Mouse (Mus musculus) layer of hippocampus, adult 2 months (tissue): ENCODE data around the gene Wdfy2. TPM values are rescaled to one million over a fixed set of nuclear protein-coding genes. Genes with fewer than 3 reads are reported as not detected.

Experiments
- DNase-seq, 2 experiments: peaks; one replicate each; pipeline ENCODE4 v3.0.0; 2022; ENCODE audit warnings: low spot score in 2 of 2
- H3K27ac ChIP-seq: fragments of 200-600 bp; 2 replicates; pipeline ENCODE4 v1.8.1; 2022
- H3K4me3 ChIP-seq: fragments of 200-600 bp; 2 replicates; pipeline ENCODE4 v1.8.1; 2022; ENCODE audit warnings: mild to moderate bottlenecking
- CTCF ChIP-seq: fragments of 200-600 bp; conservative IDR thresholded peaks from 2 replicates; pipeline ENCODE4 v1.8.1; 2022; ENCODE audit warnings: antibody characterized with exemption, mild to moderate bottlenecking, moderate library complexity
- total RNA-seq, 2 experiments: library from RNA; stranded (reverse); gene quantifications; 2 replicates each; pipeline ENCODE4 v1.2.3; 2021

Gene Wdfy2
- total RNA-seq, 2 experiments from 2014 or later: 15.2 to 16.5 TPM

DNA sequence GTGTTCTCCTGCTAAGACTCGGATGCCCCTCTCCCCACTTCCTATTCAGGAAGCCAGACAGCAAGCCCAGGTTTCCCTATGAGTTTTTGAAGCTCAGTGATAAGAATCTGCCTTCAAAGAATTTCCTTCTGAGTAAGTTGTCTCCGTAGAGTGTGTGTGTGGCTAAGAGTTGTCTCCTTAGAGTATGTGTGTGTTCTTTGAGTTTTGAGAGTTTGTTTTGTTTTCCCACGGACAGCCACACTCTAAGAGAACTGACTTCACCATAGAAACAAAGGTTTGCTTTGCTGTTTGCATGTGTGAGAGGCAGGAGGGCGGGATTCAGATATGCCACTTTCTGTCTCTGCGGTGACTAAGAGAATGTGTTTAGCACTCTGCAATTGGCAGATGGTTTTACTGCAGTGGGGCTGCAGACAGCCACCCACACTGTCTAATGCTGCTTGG is 90.6 kb downstream of the Wdfy2 start:
- DNase-seq: peak; percentile 49 to 62
- TF ChIP-seq CTCF: no peak

DNA sequence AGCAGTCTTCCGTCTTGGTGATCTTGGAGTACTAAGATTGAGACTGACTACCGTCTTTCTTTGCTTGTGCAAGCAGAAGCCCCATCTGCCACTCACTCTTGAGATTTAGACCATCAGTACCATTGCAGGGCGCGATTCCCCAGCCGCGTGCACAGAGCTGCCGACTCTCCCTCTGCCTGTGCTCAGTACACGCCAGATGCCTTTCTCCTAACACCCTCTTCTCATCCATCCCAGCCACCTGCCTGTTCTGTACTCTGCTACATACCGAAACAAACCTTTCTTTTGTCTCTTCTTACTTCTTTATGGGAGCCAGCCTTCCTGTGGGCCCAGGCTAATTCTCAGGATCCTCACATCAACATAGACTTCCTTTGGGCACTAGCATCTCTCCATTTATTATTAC is 97.9 kb downstream of the Wdfy2 start:
- peak; percentile 22 to 26 for DNase-seq
- peak overlapping the region; percentile 70 for H3K27ac ChIP-seq
- H3K4me3 ChIP-seq: no peak overlapping the region
- TF ChIP-seq CTCF: no peak

More for the DNA sequence above, 90.6 kb downstream of the Wdfy2 start:
- peak overlapping the region; percentile 56 for H3K27ac ChIP-seq
- H3K4me3 ChIP-seq: no peak overlapping the region

DNA sequence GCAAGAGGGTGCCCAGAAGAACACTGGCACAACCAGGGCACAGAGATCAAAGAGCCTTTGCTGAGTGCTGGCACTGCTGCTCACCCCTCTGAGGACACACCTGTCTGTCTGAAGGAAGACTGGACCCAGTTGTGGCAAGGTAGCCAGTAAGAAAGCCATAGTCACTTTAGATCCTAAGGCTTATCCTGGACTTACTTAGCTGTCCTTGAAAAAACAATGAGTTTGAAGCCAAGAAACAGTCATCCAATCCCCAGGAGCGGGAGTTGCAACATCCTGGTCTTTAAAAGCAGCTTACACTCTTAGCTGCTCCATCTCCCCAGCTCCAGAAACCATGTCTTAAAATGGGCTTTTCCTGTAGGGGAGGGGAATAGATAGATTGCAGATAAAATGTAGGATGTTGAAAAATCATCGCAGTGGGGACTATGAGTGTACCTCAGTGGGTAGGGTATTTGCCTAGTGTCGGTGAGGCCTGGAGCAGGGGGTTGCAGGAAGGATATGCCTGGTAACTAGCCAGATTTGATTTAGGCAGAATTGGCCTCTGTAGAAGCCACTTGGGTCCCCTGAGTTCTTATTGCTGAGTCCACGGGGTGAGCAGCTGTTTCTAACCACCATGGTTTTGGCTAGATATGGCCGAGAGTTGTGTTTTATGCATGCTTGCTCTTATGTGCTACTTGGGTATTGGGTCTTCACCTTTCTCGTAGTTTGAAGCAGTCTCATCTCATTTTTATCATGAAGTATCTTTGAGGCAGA is 99.3 kb downstream of the Wdfy2 start:
- Histone ChIP-seq H3K27ac (peak overlapping the region; percentile 18; the same call in 1 of the 2 replicates), H3K4me3 (no peak overlapping the region)
- DNase-seq: no peak
- TF ChIP-seq CTCF: no peak

DNA sequence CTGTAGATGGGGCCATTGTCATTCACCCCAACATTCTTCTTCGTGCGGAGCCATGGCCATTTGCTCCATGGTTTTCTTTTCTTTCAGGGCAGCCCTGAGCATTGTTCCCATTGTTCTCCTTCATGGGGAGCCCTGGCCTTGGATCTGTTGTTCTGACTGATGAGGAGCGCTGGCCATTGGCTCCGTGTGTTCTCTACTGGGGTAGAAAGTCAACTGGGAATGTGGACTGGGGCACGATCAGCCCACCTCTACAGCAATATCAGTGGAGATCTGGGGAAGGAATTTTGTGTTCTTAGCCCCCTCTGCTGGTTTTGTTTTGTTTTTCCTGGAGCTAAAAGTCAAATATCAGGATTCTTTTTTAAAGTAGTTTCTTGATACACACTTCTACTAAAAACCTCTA is 100.2 kb downstream of the Wdfy2 start:
- H3K27ac ChIP-seq: peak overlapping the region; percentile 28; the same call in 1 of the 2 replicates
- peak; percentile 79 for TF ChIP-seq CTCF
- no peak overlapping the region; the same call in 1 of the 2 replicates for H3K4me3 ChIP-seq
- peak; percentile 21 to 56 for DNase-seq

DNA sequence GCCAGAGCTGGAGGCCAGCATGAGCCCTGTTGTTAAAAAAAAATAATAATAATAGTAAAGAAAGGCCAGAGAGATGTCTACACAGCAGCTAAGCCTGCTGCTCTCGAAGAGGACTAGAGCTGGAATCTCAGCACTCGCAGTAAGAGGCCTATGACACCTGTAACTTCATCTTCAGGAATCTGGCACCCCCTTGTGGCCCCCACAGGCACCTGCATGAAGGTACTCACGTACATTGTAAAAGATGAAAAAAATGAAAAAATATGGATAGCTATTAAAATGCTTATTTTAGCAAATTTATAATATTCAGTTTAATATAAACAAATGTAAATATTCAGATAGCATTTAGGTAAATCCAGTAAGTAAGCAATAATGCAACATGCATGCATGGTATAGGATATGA is 102.0 kb downstream of the Wdfy2 start:
- Histone ChIP-seq H3K4me3 (no peak overlapping the region), H3K27ac (no peak overlapping the region)
- TF ChIP-seq CTCF: peak; percentile 62
- no peak for DNase-seq

DNA sequence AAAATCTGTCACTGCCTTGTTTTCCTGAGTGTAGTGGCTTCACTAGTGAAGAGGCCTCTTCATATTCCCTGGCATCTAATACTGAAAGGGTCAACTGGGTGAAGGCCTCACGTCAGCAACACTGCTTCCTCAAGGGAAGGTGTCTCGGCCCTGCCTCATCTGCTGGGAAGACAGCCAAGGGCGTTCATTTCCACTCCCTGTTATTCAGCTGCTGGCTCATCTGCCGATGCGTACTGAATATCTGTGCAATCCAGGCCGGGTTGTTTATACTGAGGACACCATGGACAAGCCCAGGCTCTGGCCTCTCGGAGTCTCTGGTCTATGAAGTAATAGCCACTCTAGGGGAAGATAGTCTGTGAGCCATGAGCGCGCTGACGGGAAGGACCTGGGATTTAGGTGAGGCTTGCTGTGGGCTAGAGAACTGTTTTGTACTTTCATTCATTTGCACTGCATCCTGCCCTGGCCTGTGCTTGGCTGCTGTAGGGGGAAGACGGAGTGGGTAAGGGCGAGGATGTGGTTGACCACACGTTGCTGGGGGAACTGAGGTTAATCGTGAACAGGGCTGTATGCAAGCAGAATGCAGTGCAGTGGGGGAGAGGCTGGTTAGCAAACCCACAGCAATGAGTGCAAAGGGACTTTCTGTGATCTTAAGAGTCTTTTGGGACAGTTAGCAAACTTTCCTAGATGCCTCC is 103.1 kb downstream of the Wdfy2 start:
- 0 out of 2 replicates have a peak overlapping the region, but pooled peaks have one; percentile 40 for H3K27ac ChIP-seq
- no peak overlapping the region for H3K4me3 ChIP-seq
- no peak for DNase-seq
- no peak for TF ChIP-seq CTCF

DNA sequence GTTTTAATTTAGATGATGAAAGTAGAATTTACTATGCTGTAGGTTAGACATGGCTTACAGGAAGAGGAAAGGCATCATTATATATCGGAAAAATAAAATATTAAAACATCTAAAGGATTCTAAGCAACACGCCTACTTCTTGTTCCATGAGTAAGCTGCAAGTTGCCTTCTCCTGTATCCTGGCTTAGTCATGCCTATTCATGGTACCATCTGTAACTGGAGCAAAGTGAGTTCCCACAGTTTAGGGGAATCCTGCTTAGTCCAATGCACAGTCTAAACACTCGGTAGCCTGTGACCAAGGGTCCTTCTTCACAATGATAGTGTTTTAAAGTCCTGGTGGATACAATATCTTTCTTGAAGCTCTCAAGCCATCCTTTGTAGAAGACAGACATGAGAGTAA is 109.3 kb downstream of the Wdfy2 start:
- TF ChIP-seq CTCF: no peak
- no peak for DNase-seq
- H3K4me3 ChIP-seq: no peak overlapping the region

DNA sequence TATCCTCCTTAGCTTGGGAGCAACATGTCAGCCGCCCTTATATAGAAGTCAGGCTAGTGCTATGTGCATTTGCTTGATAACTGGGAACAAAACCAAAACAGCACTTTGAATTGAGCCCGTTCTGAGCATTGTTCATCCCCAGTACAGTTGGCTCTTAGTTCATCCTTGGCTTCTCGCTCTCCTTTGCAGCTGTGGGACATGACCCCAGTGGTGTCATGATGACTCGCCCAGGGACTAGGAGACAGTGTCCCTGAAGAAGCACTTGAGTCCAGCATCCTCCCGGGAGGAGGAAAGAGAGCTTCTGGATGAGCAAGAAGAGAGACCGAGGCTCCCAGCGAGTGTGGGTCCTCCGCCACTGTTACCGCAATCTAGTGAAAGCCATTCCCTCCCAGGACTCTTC is 118.6 kb downstream of the Wdfy2 start:
- Histone ChIP-seq H3K4me3 (no peak overlapping the region), H3K27ac (peak overlapping the region; percentile 23; the same call in 1 of the 2 replicates)
- TF ChIP-seq CTCF: no peak
- no peak for DNase-seq

More for the DNA sequence above, 109.3 kb downstream of the Wdfy2 start:
- no peak overlapping the region for H3K27ac ChIP-seq

DNA sequence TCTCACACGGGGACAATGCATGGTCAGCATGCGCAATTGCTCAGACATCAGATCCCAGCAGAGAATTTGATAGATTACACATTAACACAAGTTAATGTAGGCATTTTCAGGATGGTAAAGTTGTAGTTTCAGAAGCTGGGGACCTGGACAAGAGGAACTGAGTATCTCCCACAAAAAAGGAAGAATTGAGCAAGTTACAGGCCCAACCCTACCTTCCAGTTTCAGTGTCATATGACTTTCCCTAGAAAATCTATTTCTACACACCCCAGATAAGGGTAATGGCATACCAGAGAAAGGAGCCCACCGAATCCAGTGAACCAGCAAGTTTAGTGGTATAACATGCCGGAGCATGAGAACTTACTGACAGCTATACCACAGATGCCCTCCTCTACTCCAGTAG is 126.2 kb downstream of the Wdfy2 start:
- no peak overlapping the region for H3K27ac ChIP-seq
- no peak overlapping the region for H3K4me3 ChIP-seq
- no peak for DNase-seq
- TF ChIP-seq CTCF: no peak

DNA sequence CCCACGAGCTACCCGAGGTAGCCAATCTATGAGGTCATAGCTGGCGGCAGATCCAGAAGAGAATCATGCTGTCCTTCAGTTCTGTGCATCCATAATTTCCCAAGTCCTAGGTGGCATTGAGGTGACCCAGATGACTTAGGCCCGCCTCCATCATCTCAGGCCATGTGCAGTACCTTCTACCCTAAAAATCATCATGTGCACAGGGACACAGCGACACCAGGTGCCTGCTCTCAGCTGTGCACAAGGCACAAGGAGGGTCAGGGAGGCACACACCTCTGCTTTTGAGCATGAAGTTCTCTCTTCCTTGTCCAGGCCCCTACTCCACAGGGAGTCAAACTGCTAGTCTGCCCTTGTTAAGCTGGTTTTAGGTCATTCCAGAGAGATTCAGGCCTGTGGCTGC is 127.9 kb downstream of the Wdfy2 start:
- H3K4me3 ChIP-seq: no peak overlapping the region
- H3K27ac ChIP-seq: no peak overlapping the region
- no peak for DNase-seq
- peak; percentile 12; the same call in 1 of the 2 replicates for TF ChIP-seq CTCF

DNA sequence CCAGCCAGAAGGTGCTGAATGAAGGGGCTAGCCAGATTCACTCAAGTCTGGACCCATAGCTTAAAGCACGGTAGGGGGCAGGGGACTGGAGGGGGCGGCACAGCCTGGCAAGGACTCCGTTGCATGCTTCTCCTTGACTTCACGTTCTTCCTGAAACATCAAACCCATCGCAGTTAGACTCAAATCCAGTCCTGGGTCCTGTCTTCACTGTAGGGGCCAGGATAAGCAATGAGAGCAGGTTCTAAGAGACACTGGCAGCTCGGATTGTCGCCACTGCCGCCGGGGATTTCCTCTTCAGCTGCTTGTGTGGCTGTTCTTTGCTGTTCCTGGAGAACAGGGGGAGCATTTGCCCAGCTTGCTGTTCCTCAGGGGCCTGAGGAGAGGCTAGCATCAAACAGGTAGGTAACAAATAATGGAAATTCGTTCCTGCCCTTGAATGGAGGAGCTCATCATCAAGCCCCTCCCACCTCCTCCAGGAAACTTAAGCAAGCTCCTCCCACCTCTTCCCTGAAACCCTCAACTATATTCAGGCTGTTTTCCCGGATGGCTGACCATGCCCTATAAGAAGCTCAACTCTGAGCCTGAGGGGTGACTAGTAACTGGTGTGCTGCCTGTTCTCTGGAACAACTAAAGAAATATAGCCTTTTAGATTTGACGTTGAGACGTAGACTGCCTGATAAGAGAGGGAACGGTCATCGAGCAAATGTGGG is 128.5 kb downstream of the Wdfy2 start:
- peak overlapping the region; percentile 20; the same call in 1 of the 2 replicates for H3K4me3 ChIP-seq
- no peak overlapping the region for H3K27ac ChIP-seq
- TF ChIP-seq CTCF: no peak
- DNase-seq: no peak

DNA sequence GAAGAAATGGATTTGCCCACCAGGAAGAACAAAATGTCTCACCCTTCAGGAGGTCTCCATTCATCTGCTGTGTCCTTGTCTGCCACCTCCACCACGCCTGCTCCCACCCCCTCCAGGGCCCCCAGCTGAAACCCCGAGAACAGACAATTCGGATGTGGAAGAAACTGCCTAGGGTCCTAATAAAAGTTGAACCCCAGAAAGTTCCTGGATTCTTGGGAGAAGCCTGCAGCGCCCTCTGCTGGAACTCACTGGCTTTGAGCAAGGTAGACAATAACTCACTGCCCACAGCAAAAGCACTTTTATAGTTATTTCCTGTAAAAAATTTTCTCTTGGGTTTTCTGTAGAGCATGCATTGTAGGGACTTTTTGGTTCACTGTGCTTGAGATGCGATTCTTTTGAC is 137.6 kb downstream of the Wdfy2 start:
- no peak overlapping the region; the same call in 1 of the 2 replicates for H3K4me3 ChIP-seq
- peak; percentile 92 for TF ChIP-seq CTCF

DNA sequence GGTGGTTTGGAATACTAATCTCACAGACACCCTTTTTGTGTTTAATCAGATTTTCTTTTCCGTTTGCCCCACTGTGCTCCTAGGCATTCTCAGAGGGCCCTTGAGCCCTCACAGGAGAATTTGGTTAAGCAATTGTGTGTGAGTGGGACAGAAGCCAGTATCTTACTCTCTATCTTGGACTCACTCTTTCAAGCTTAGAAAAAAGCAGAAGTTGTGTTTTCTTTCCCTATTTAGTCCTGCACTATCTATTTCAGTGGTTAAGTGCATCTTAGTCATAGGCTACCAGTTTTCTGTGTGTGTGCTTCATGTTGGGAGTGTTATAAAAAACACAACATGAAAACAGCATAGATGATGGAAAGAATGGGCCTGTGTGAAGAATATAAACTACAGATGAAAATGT is 142.3 kb downstream of the Wdfy2 start:
- DNase-seq: no peak
- no peak overlapping the region for H3K4me3 ChIP-seq
- no peak for TF ChIP-seq CTCF
- H3K27ac ChIP-seq: no peak overlapping the region

More for the DNA sequence above, 137.6 kb downstream of the Wdfy2 start:
- DNase-seq: peak; percentile 32 to 79
- H3K27ac ChIP-seq: no peak overlapping the region
